Mouse (Mus musculus) 416B (cell line): ENCODE measurements around the gene Fndc3b.

Experiments used
- DNase-seq: peaks from one replicate; pipeline ENCODE4 v3.0.0; 2011; ENCODE audit warnings: low read depth

Gene Fndc3b

DNA sequence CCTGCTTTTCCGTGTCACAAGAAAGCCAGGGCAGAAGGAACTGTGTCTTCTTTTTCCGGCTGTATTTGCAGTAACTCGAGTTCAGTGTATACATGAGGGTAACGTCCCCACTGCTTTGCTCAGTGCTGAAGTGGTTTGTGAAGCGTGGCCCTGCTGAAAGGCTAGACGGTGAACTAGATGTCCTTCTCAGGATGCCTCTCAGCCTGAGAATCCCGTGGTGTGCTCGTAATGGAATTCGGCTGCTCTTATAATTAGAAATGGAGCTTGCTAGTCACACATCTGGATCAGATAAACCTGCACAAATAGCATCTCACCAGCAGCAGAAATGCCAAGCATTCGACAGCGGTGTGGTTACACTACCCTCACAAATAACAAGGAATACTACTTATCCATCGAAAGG is 40.7 kb downstream of the Fndc3b start:
- no peak for DNase-seq

DNA sequence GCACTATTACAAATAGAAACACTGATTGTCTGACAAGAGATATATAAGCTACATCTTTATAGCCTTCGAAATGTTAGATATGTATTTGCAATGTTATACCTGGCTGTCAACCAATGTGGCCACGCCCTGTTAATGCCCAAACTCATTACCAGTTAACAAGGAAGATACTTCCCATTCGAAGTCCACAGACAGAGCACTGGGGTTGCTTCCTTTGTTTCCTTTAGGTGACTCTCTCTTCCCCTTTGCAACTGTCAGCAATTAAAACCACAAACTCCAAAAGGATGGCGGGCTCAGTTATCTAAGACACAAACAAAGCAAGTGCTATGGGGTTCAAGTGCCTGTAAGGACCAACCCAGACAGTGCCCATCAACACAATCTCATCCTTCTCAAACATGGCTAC is 43.8 kb downstream of the Fndc3b start:
- peak; percentile 45 for DNase-seq

DNA sequence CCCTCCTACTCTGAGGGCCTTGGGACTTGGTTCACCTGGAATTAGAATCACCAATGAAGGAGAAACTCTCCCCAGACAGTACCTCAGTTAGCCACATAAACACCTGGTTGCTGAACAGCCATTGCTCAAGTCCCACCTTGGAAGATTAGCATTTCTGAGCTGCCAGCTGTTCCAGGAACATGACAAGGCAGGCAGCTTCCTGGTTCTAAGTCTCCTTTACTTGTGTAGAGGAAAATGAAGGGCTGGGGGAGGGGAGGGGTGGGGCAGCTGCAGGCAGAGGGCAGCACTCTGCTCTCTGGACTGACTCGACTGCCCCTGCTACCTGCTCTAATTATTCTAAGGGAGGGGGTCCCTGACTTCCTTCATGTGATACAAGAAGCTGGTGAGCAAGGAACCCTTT is 45.8 kb downstream of the Fndc3b start:
- peak; percentile 40 for DNase-seq

DNA sequence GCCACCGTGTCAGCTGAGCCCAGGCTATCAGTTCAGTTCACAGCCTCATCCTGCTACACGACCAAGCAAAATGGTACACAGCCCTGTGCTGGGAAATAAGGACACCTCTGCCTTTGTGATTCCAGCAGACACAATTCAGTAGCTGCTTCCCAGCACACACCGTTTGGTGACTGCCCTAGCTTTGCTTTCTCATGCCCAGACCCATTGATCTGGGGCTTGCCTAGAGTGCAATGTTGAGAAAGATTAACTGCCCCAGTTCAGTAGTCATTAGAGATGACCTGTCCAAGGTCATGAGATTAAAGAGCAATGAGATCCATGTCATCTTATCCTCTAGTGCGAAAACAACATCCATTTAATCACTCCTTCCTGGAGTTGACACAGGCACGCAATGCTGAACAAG is 47.9 kb downstream of the Fndc3b start:
- DNase-seq: no peak

DNA sequence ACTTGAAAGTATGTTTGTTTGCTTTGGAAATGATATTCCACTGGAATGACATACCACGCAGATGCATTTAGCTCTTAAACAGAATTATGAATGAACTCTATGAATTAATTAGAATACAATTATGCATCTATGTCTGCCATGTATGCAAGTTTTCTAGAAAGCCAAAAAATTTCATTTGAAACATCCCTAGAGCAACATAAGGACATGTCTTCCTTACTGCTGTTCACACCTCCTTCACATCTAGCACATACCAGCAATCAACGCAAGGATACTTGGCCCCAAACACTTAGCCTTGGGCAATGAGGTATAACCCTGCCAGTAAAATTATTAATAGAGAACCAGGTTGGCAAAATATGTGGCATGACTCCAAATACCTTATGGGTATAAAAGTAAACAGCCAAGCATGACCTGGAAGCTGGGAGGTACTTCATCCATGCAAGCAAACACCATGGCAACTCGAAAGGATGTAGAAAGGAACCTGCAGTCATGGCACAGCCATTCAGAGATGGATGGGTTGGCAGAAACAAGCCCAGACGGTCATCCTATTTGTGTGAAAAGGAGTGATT is 52.8 kb downstream of the Fndc3b start:
- no peak for DNase-seq

DNA sequence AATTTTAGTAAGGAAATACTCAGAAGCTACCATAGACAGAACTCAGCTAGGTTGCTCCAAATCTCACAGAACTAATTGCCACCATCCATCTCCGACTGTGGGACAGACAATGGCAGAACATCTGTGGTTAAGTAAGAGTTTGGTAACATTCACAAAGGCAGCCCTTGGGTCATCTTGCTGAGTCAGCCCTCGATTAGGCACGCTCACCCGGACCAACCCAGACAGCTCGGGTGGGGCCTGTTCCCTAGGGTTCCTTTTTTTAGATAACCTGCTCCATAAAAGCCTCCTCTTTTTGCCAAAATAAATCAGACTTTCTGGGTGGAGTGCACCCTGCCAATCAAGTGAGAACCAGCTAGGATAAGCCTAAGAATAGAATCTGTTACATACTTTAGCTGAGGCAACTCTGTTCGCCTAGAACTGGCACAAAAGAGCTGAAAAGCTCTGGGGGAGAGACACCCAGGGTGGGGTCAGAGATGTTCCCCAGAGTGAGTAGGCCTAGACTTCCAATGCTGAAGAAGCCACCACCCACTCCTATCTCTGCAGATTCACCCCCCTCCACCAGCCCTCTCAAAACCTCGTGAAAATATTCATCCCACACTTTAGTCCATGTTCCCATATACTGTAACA is 54.2 kb downstream of the Fndc3b start:
- DNase-seq: peak; percentile 73

DNA sequence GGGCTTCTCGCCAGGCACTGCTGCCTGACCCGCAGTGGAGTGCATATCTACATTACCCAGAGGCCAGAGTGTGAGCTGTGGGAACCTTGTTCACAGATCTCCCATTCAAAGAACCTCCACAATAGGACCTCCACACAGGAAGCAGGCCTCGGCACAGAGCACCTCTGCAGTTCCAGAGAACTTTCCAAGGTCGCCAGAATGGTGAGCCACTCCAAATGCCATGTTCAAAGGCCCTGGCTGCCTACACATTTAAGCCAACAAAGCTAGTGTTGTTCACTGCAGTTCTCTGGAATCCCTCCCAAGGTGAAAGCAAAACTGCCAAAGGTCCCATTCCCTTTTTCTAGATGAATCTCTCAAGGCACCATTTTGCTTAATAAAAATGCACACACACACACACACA is 55.4 kb downstream of the Fndc3b start:
- DNase-seq: no peak

DNA sequence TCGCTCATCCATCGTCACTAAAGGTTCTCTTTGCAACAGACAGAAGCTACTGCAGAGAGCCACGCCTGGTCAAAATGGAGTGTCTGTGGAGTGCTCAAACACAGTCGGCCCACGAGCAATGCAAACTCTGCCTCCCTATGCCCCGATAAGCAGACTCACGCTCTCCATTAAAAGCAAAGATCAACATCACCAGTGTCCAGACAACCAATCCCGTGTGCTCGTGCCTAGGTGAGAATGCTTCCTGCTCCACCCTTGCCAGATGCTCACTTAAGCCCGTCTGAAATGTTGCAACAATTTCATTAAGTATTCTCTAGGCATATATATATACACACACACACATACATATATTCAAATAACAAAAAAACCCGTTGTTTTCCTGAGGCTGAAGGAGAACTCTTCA is 56.1 kb downstream of the Fndc3b start:
- no peak for DNase-seq

DNA sequence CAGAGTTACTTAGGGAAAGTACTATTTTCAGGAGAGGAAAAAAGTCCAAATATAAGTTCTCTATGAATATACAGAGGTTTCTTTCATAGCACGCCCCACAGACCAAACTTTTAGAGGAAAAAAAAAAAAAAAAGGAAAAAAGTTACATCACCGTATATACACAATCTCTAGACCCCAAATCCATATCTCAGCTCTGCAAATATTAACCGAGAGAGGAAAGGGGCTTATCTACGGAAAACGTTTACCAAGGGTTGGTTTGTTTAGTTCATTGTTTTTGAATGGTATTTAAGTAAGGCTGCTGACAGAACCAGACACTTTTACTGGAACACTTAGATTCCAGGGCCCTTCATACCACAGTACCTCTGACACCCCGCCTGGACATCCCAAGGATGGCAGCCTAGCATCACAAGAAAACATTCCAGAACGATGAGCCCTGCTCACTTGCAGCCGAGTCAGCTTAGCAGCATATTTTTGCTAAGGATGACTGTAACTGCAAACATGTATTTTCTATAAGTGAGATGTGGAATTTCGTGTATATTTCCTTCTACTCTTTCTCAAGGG is 58.6 kb downstream of the Fndc3b start:
- no peak for DNase-seq

DNA sequence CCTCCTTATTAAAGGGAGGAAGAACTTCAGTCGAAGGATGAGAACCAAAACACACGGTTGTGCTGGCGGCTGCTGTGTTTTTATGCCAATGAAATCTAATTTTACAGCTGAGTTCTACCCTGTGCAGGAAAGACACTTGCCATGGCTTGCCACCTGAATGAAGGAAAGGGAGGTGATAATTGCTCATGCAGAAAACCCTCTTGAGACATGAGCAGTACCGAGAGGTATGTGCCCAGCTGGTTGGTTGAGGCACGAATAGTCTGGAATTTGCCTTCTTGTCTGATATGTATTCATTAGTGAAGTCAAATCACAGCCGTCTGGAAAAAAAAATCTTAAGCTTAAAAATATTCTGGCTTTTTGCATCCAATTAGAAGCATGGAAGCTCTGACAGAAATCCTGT is 59.4 kb downstream of the Fndc3b start:
- no peak for DNase-seq

DNA sequence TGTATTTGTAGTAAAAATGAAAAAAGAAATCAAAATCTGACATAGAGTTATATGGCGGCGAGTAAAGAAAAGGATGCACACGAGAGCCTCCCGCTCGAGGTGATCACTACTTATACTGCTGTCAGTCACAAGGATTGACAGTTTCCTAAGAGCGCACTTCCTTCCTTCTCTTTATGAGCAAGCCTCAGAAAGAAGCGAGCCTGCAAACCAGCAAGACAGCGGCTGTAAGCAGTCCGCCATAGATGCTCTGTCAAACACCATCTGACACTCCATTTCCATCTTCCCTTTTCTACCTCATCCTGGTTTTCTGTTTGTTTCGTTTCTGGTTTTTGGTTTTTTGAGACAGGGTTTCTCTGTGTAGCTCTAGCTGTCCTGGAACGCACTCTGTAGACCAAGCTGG is 61.0 kb downstream of the Fndc3b start:
- DNase-seq: no peak

DNA sequence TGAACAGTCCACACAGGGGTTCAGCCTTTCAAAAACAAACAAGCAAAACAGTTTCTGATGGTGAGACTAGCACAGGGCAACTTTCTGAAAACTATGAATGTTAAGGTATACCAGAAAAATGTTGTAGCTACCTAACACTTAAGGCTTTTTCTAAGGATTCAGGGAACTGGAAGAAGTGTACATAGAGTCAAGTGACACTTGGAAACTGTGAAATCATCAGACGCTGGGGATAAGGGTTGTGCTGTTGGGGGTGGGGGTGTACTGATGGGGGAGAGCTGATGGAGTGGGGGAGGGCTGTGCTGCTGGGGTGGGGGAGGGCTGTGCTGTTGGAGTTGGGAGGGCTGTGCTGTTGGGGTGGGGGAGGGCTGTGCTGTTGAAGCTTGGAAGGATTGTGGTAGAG is 61.8 kb downstream of the Fndc3b start:
- no peak for DNase-seq

DNA sequence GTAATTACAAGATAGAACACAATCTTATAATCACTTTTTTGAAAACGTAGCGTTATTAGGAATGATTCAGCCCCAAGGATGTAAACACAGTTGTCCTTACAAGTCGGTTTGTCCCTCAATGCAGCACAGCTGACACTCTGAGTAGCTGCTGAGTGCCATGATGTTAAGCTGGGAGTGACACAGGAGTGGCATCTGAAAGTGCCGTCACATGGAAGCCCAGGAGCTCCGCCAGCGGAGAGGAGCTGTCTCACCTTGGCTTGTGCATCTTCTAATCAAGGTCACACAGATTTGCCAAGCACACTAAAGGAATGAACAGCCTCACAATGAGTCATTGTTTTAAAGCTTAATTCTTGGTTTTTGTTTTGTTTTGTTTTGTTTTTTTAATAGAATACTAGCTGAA is 68.7 kb downstream of the Fndc3b start:
- no peak for DNase-seq

DNA sequence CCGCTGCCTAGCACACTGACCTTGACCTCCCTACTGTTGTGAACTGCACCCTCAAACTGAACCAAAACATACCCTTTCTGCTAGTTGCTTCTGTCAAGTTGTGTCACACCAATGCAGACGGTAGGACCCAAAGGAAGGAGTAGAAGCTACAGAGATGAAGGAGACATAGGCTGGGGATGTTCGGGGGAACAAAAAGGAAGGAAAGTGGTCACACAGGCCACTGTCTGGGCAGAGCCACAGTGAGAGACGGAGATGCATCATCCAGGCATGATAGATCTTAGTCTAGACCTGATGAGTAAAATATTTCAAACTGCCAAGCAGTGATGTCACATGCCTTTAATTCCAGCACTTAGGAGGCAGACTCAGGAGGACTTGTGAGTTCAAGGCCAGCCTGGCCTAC is 71.4 kb downstream of the Fndc3b start:
- DNase-seq: no peak

DNA sequence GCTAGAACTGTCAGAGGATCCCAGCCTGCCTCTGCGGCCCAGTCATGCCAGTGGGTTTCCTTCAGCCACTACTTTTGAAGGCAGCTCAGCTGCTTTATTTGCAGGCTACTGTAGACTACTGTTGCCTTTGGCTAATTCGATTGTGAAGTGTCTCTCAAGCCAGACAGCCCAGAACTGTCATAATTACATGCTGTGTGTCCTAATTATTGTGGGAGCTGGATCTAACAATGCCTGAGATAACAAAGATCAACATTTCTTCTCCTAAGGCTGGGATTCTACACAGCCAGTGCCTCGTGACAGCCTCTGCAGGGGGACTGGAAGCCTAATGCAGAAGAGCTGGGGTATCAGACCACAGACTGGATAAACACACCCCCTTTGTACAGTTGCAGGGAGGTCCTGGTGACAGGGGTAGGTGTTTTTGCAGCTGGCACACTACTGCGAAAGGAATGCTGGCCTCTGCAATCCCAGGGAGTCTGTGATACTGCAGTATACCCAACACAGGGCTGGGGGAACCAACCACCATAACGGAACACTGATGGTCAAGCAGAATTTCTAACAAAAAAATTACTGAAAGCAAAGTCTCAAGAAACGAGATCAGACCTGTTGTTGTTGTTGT is 74.0 kb downstream of the Fndc3b start:
- no peak for DNase-seq

DNA sequence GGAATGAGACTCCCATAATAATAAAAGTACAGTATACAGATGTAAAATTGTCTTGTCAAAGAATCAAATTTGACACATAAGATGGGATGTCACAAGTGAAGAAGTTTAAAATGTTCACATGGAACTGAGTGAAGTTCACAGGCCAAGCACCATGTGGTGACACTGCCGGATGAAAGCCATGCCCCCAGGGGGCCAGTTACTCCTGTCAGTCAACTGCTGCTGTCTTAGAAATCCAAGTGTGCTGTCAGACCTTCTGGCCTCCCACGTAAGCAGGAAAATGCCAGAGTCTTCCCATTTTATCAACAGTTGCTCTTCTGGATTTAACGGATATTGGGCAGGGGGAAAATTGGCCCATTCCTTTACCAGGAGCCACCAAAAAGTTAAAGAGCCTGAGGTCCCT is 75.3 kb downstream of the Fndc3b start:
- no peak for DNase-seq

DNA sequence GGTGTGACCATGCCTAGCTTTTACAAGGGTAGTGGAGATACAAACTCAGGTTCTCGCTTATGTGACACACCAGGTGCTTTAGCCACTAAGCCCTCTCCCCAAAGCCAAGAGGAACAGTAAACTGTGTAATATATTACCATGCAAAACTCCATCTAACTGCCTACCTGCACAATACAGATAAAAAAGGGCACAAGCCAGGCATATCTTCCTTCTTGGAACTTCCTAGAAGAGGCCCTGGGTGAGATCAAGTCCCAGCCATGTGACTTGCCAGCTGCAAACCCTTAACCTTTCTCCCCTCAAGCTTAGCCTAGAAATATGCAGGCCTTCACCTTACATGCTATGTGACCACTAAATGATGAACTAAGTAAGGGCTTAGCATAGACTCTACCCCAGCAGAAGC is 78.2 kb downstream of the Fndc3b start:
- DNase-seq: no peak

DNA sequence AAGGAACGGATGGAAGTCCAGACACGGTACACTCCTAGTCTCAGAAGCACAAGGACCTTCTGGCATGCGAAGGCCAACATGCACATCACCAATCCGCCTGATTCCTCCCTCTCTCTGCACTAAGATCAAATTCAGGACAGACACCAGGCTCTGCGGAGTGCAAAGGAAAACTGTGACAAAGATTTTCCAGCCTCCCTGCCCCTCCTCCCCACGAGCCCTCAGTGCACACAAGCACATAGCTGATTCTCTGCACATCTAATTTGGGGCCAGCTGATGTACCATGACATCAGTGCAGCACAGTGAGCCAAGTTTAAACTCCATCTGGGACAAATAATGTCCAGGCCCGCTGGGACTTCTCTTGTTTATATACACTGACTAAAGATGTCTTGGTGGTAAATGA is 80.0 kb downstream of the Fndc3b start:
- no peak for DNase-seq

DNA sequence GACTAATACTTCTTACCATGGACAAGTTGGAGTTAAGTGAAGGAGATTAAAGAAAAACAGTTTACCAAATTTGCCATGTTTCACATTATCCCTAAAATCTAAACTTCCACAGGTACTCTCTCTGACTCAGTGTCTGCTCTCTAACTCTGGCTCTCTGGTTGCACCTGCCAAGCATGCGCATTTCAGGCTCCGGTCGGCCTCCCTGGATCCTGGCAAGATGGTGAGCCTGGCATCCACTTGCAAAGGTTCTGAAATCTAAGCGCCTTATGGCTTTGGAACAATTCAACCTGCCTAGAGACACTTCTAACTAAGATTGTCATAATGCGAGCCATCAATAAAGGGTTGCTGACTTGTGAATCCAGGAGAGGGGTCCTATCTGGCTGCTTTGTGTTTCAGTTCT is 81.4 kb downstream of the Fndc3b start:
- DNase-seq: no peak

DNA sequence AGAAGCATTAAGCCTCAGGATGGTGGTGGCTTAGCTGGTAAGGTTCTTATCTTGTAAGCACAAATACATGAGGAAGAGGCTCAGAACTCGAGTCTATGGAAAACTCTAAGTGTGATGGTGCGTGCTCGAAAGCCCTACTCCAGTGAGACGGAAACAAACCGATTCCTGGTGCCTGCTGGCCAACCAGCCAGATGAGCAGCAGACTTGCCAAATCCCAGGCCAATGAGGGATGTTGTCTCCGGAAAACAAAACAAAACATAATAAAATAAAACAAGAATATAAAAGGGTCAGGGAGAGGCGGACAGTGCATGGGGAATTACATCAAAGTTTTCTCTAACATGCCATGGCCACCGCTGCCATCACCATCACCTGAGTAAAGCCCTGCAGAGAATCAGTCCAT is 84.8 kb downstream of the Fndc3b start:
- no peak for DNase-seq

DNA sequence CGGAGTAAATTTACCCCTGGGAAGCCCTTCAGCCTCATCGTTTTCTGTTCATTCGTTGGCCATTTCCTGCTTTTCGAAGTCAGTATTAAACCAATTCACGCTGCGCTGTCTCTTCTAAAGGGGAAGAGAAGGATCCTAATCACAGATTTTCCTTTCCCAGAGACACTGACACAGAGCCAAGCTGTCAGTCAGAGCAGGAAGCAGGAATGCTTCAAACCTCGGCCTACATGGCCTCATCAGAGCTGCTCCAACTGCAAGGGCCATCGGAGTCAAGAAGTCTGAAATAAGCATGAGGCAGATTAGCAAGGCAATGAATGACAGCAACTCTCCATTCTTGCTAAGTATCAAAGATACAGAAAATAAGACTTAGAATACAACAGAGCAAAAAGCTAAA is 85.5 kb downstream of the Fndc3b start:
- no peak for DNase-seq

DNA sequence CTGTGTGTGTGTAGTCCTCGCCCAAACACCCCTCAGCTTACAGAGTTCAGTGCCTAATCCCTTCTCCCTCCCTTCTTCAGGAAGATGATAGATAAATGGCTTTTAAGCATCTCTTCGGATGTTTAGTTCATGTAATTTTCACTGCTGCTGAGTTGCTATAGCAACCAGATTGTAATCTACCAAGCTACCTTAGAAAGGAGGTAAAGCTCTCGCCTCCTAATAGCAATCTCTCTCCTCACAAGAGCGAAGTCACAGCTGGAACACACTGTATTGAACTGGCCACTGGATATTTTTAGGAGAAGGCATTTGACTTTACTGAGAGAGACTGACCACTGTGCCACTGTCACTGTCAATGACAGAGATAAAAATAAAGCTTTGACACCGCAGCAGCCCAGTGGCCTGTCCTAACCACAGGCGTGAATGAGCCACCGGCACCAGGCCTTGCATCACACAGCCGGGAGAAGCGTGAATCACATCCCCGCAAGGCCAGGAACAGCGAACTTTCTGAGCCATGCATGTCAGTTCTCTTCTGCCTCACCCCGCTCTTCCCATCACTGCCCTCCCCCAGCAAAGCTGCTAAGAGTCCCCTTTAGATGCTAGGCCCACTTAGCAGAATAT is 86.0 kb downstream of the Fndc3b start:
- DNase-seq: peak; percentile 77

DNA sequence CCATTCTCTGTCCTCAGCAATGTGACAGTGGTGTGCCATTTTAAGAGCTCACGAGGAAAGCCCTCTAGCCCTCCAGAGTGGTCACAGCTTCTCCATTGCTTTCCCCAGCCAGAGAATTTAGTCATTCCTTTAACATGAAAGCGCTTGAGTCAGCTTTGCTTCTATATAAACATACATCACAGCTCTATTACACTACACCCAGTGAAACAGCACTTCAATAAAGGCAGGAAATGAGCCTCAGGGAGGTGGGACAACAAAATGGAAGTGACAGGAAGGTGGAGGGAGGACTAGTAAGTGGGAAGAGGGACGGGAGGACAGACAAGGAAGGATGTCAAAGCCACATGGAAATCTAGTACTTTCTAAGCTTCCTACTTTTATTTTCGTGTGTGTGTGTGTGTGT is 88.7 kb downstream of the Fndc3b start:
- DNase-seq: no peak
